8 mouse cellular contexts compared by ENCODE assay signal in genomic region chr6:138422671-138423321, GRCm38 (mm10).
A peak's percentile ranks its signal among the peaks of the same experiment; 100 is the strongest.
DNase-seq lines count a peak whose midpoint lies in the region; ATAC-seq and TF ChIP-seq lines count a peak whose summit lies in the region.

No protein-coding gene starts in this region.

- H3K9me3 ChIP-seq in lung, embryonic 14.5 days (ENCODE audit: low read depth, low read length) = no peaks in the 10 kb centered on the region
- no peaks in the 10 kb centered on the region for H3K9me3 ChIP-seq in forebrain, embryonic 13.5 days (replicated peaks)
- H3K9me3 ChIP-seq in intestine, embryonic 15.5 days = no peaks in the 10 kb centered on the region
- no peaks in the 10 kb centered on the region for H3K9me3 ChIP-seq in liver, embryonic 15.5 days (replicated peaks)

- H3K4me2 ChIP-seq in lung, embryonic 14.5 days = peak overlapping the region; percentile 75
- peak overlapping the region; percentile 78 for H3K4me2 ChIP-seq in forebrain, embryonic 13.5 days
- peak overlapping the region; percentile 77 for H3K4me2 ChIP-seq in intestine, embryonic 15.5 days (replicated peaks)
- H3K4me2 ChIP-seq in liver, embryonic 15.5 days = peak overlapping the region; percentile 53

- H3K4me1 ChIP-seq in lung, embryonic 14.5 days (ENCODE audit: insufficient read depth) = peaks cover 4% of the 10 kb centered on the region; the same call in 1 of the 2 replicates
- peaks cover 83% of the 10 kb centered on the region for H3K4me1 ChIP-seq in forebrain, embryonic 13.5 days
- H3K4me1 ChIP-seq in intestine, embryonic 15.5 days (replicated peaks) = 0 out of 2 replicates have a peak, but pooled peaks cover 3% of the 10 kb centered on the region
- H3K4me1 ChIP-seq in liver, embryonic 15.5 days (replicated peaks) = no peaks in the 10 kb centered on the region

- H3K27me3 ChIP-seq in lung, embryonic 14.5 days (ENCODE audit: insufficient read depth, low read length) = peaks cover 3% of the 10 kb centered on the region; the same call in 1 of the 2 replicates
- no peaks in the 10 kb centered on the region for H3K27me3 ChIP-seq in forebrain, embryonic 13.5 days
- peaks cover 7% of the 10 kb centered on the region; the same call in 1 of the 2 replicates for H3K27me3 ChIP-seq in intestine, embryonic 15.5 days (replicated peaks)
- H3K27me3 ChIP-seq in liver, embryonic 15.5 days = peaks cover 26% of the 10 kb centered on the region

- H3K4me3 ChIP-seq in lung, embryonic 14.5 days (ENCODE audit: low read depth, low read length) = peak overlapping the region; percentile 41
- H3K4me3 ChIP-seq in forebrain, embryonic 13.5 days = peak overlapping the region; percentile 55
- peak overlapping the region; percentile 35 for H3K4me3 ChIP-seq in intestine, embryonic 15.5 days (replicated peaks)
- H3K4me3 ChIP-seq in liver, embryonic 15.5 days (replicated peaks) = peak overlapping the region; percentile 22; the same call in 1 of the 2 replicates

- H3K27ac ChIP-seq in lung, embryonic 14.5 days (ENCODE audit: low read depth) = no peak overlapping the region
- peak overlapping the region; percentile 97 for H3K27ac ChIP-seq in forebrain, embryonic 13.5 days
- no peak overlapping the region for H3K27ac ChIP-seq in intestine, embryonic 15.5 days
- H3K27ac ChIP-seq in liver, embryonic 15.5 days (replicated peaks) = no peak overlapping the region

- peak; percentile 60 for DNase-seq in lung, embryonic 14.5 days
- no peak for DNase-seq in lung, adult 18-20 months
- peak; percentile 37 for DNase-seq in right cerebral cortex, postnatal 4 days
- no peak for DNase-seq in thymus, postnatal 36 days
- DNase-seq in spleen, postnatal 10 days (ENCODE audit: low spot score in 2 of 2) = no peak

- ATAC-seq in lung, embryonic 14.5 days (ENCODE audit: insufficient read depth) = peak; percentile 61
- peak; percentile 5; the same call in 1 of the 2 replicates for ATAC-seq in forebrain, embryonic 13.5 days
- ATAC-seq in intestine, embryonic 15.5 days = peak; percentile 65
- no peak for ATAC-seq in liver, embryonic 15.5 days (ENCODE audit: insufficient read depth)

- no peaks in the 10 kb centered on the region for H3K36me3 ChIP-seq in lung, embryonic 14.5 days (ENCODE audit: insufficient read depth)
- H3K36me3 ChIP-seq in forebrain, embryonic 13.5 days (ENCODE audit: poor library complexity, severe bottlenecking) = no peaks in the 10 kb centered on the region
- no peaks in the 10 kb centered on the region for H3K36me3 ChIP-seq in intestine, embryonic 15.5 days
- H3K36me3 ChIP-seq in liver, embryonic 15.5 days (replicated peaks) = no peaks in the 10 kb centered on the region

- WGBS in lung, embryonic 14.5 days = under 1% methylated on average over 15 of the region's 16 CpGs
- 2% methylated on average over 16 of the region's 16 CpGs for WGBS in forebrain, embryonic 13.5 days
- WGBS in intestine, embryonic 15.5 days = under 1% methylated on average over 16 of the region's 16 CpGs
- 3% methylated on average over 16 of the region's 16 CpGs for WGBS in liver, embryonic 15.5 days (ENCODE audit: insufficient replicate concordance)

- H3K9ac ChIP-seq in lung, embryonic 14.5 days = peak overlapping the region; percentile 41
- H3K9ac ChIP-seq in forebrain, embryonic 13.5 days = peak overlapping the region; percentile 80
- 0 out of 2 replicates have a peak overlapping the region, but pooled peaks have one; percentile 13 for H3K9ac ChIP-seq in intestine, embryonic 15.5 days
- no peak overlapping the region for H3K9ac ChIP-seq in liver, embryonic 15.5 days

- no peak for TF ChIP-seq CTCF in lung, embryonic 14.5 days (IDR thresholded peaks at IDR 0.05; ENCODE audit: low read depth)

Comparison
In these comparisons a context has a peak if more than half of its experiments do, and no peak if none do; other contexts are left out.
1. DNase-seq: peak in lung, embryonic 14.5 days (single experiment) and right cerebral cortex, postnatal 4 days (single experiment); none in lung, adult 18-20 months (0 of 2), thymus, postnatal 36 days (0 of 2) and spleen, postnatal 10 days (0 of 2).
2. Peak in every context shown above with its lines, with median percentiles within 50 percentile points of each other: H3K4me2 ChIP-seq and H3K4me3 ChIP-seq.